Mouse (Mus musculus) heart, adult 2 months (tissue): ENCODE results near the gene Elmo1. TPM values are rescaled to one million over a fixed set of nuclear protein-coding genes. Genes with fewer than 3 reads are reported as not detected.

Experiments
- DNase-seq, 2 experiments: peaks; one replicate each; pipeline ENCODE4 v3.0.0; 2021
- H3K27ac ChIP-seq: fragments of 200-600 bp; 2 replicates; pipeline ENCODE4 v1.8.1; 2022
- H3K27me3 ChIP-seq: fragments of 200-500 bp; 2 replicates; pipeline ENCODE4 v1.6.1; 2012; ENCODE audit warnings: mild to moderate bottlenecking, low read length, inconsistent platforms, mixed read lengths; ENCODE audit not compliant: control insufficient read depth, insufficient read depth
- H3K36me3 ChIP-seq: fragments of 200-500 bp; 2 replicates; pipeline ENCODE4 v1.6.1; 2012; ENCODE audit warnings: low read length, inconsistent platforms; ENCODE audit not compliant: control insufficient read depth, insufficient read depth
- H3K4me1 ChIP-seq: fragments of 200-500 bp; 2 replicates; pipeline ENCODE4 v1.6.1; 2011; ENCODE audit warnings: low read length; ENCODE audit not compliant: control insufficient read depth, insufficient read depth
- H3K4me3 ChIP-seq: fragments of 200-600 bp; 2 replicates; pipeline ENCODE4 v1.8.1; 2022
- H3K79me2 ChIP-seq: fragments of 200-500 bp; replicated peaks from 2 replicates; pipeline ENCODE4 v1.6.1; 2012; ENCODE audit warnings: mild to moderate bottlenecking, inconsistent platforms, low read length, moderate library complexity, mixed read lengths; ENCODE audit not compliant: control insufficient read depth, insufficient read depth
- H3K9ac ChIP-seq: fragments of 200-500 bp; 2 replicates; pipeline ENCODE4 v1.6.1; 2012; ENCODE audit warnings: low read depth, mild to moderate bottlenecking, control low read depth, inconsistent platforms, low read length, mixed read lengths
- CTCF ChIP-seq: fragments of 200-600 bp; IDR thresholded peaks from 2 replicates; pipeline ENCODE4 v1.8.1; 2022; ENCODE audit warnings: antibody characterized with exemption, mild to moderate bottlenecking, moderate library complexity
- EP300 ChIP-seq: fragments of 200-500 bp; IDR thresholded peaks from 2 replicates; pipeline ENCODE4 v1.6.1; 2011; ENCODE audit warnings: low read depth, low read length, control low read depth; ENCODE audit not compliant: insufficient read depth
- POLR2A ChIP-seq: fragments of 200-500 bp; IDR thresholded peaks from 2 replicates; pipeline ENCODE4 v1.6.1; 2011; ENCODE audit warnings: mild to moderate bottlenecking, low read depth, low read length, control low read depth; ENCODE audit not compliant: insufficient read depth
- WGBS: fragments of 180-500 bp; shearing (Covaris S2); methylation state at CpG from one replicate; pipeline ENCODE4 v1.1.7; 2018; 5-methylcytosine and 5-hydroxymethylcytosine counted together
- intact Hi-C: fragments of 180-260 bp; cut with DNase I; formaldehyde crosslinking; loops from one replicate; pipeline ENCODE4 v1.15.1; 2025
- polyA plus RNA-seq: library from polyadenylated mRNA; depleted of rRNA; stranded (reverse); fragments of >200 nt; gene quantifications from 2 replicates; pipeline ENCODE4 v1.2.3, GENCODE M21; 2012
- total RNA-seq, 2 experiments: library from RNA; stranded (reverse); gene quantifications; 2 replicates each; pipeline ENCODE4 v1.2.3; 2021

Gene Elmo1
- total and polyA plus RNA-seq, 3 experiments = 7.0 to 9.1 (median 7.1) TPM

DNA sequence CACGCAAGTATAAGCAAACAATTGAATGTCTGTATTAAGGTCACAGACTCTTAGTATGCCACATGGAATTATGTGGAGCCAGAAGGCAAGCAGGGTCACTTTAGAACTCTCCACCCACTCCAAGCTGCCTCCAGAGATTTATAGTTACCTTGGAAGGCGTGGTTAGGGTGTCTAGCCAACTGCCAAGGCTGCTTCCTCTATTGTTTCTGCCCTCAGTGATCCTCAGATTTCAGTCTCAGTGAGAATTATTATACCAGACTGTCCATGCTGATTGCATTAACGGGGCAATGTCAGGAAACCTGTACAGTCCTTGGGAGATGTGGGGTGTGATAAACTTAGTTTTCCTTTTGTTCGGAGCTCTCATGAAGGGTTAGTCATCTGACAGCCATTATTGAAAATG, 90.9 kb downstream of the Elmo1 start:
- Histone ChIP-seq H3K4me3 (no peak overlapping the region), H3K27me3 (no peaks in the 10 kb centered on the region), H3K27ac (peak overlapping the region; percentile 69), H3K9ac (no peak overlapping the region), H3K79me2 (no peaks in the 10 kb centered on the region; the same call in 1 of the 2 replicates), H3K4me1 (peaks cover 23% of the 10 kb centered on the region), H3K36me3 (peaks cover 4% of the 10 kb centered on the region; the same call in 1 of the 2 replicates)
- 45% methylated on average over 4 of the region's 4 CpGs for WGBS
- intact Hi-C loops = loop anchor here (1.0 to 5.0 kb wide), 5 partner anchors 34 to 144 kb away; no protein-coding TSS in a partner anchor
- DNase-seq = peak in 1 of 2 experiments; percentile 57
- peak; percentile 26; the same call in 1 of the 2 replicates for TF ChIP-seq POLR2A
- no peak for TF ChIP-seq CTCF
- TF ChIP-seq EP300 = peak; percentile 65; the same call in 1 of the 2 replicates

DNA sequence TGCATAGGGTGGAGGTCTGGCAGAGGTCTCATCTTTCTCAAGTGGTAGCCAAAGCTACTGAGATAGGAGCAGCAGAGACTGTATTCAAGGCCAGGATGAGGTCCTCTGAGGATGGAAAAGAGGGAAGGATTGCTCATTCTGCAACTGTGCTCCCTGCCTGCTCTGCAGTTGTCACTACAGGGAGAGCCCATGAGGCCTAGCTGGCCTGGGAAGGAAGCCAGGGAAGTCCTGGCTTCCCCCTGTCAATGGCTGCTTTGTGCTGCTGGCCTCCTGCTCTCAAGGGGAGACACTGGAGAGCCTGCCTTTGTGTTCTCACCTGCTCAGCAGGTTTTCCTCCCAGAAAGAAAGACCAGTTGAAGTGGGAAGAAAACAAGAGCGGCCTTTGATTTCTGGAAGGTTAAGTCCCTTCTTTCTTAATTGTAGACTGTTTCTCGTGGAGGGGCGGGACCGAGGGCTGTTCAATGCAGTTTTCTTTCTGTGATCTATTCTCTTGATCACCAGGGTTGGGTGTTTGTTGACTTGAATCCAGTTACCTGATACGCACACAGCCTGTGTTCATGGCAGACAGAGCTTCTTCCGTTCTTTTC, 91.9 kb downstream of the Elmo1 start:
- no peak for TF ChIP-seq EP300
- TF ChIP-seq POLR2A = no peak
- no peak for TF ChIP-seq CTCF
- Histone ChIP-seq H3K36me3 (peaks cover 5% of the 10 kb centered on the region; the same call in 1 of the 2 replicates), H3K4me3 (no peak overlapping the region), H3K9ac (peak overlapping the region; percentile 23; the same call in 1 of the 2 replicates), H3K27me3 (no peaks in the 10 kb centered on the region), H3K79me2 (no peaks in the 10 kb centered on the region; the same call in 1 of the 2 replicates), H3K4me1 (peaks cover 23% of the 10 kb centered on the region), H3K27ac (peak overlapping the region; percentile 70)
- WGBS = 76% methylated on average over 6 of the region's 6 CpGs
- peak; percentile 52 to 63 for DNase-seq
- intact Hi-C loops = loop anchor here (5.0 kb wide), 4 partner anchors 35 to 145 kb away; no protein-coding TSS in a partner anchor

DNA sequence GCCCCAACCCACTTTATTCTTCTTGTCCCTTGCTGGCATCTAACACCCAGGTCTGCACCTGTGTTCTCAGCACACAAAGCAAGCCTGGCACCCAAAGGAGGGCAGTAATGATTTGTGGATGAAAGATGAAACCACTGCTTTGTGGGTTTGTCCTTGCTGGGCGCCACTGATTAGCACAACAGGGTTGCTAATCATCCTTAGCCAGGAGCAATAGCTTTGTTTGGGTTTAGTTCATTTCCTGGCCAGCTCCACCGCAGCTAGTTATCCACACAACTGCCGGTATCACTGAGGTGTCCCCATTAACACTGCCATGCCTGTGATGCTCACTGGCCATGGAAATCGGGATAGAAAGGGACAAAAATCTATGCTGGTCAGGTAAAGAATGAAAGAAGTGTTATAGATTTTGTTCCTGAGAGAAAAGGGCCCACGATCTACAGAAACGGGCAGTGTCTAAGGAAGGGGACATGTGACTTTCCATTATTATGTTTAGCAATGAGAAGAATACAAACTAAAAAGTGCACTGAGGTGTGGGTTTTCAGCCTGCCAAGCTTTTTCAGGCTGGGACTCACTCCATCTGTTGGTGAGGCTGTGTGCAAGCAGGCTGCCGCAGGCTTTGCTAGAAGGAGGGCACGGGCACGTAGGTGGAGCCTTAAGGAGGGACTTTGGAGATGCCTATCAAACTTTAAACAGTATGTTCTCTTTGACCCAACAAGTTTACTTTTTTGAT, 93.3 kb downstream of the Elmo1 start:
- no peak for DNase-seq
- 28% methylated on average over 9 of the region's 9 CpGs for WGBS
- H3K27ac ChIP-seq = peak overlapping the region; percentile 61
- H3K4me3 ChIP-seq = no peak overlapping the region
- peaks cover 31% of the 10 kb centered on the region for H3K4me1 ChIP-seq
- H3K36me3 ChIP-seq = peaks cover 7% of the 10 kb centered on the region; the same call in 1 of the 2 replicates
- TF ChIP-seq CTCF (peak; percentile 51), POLR2A (no peak), EP300 (no peak)
- no peak overlapping the region for H3K9ac ChIP-seq
- no peaks in the 10 kb centered on the region for H3K27me3 ChIP-seq
- intact Hi-C loops = loop anchor here (2.0 to 5.0 kb wide), 5 partner anchors 36 to 146 kb away; partner anchors contain the start of gene Elmo1
- H3K79me2 ChIP-seq = no peaks in the 10 kb centered on the region

DNA sequence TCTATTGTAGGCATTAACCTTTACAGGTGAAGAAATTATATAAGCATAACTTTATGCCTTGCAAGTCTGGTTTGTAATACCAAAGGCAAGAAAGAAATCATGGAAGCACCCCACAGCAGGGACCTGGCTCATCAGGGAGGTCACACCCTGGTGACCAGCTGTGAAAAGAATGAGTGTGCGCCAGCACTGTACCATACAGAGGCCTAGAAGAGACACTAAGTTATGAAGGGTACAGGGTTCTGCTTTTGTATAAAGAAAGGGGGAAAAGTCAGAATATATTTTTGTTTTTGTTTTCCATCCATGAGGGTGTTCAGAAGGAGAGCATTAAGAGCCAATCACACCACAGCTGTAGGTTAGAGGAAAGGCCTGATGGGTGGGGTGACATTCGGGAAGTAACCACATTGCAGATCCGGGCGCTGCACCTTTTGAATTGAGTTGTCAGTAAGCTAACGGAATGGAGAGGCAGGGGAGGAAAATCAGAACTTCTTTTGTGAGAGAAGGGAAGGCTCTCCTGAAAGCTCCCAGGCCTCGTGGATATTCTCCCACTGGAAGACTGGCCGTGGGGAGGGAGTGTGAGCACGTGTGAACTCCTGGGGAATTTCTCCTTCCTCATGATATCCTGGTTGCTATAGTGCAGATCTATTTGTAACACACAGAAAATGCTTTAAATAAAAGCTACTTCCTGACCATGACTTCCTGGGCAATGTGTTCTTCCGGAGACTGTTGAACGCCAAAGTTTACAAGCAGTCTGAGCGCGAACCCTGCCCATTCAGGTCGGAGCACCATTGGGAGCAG, 94.0 kb downstream of the Elmo1 start:
- Histone ChIP-seq H3K4me3 (no peak overlapping the region), H3K9ac (no peak overlapping the region), H3K4me1 (peaks cover 34% of the 10 kb centered on the region), H3K79me2 (no peaks in the 10 kb centered on the region), H3K36me3 (peaks cover 7% of the 10 kb centered on the region; the same call in 1 of the 2 replicates), H3K27ac (peak overlapping the region; percentile 61), H3K27me3 (no peaks in the 10 kb centered on the region)
- intact Hi-C loops = loop anchor here (2.0 to 5.0 kb wide), 6 partner anchors 37 to 147 kb away; partner anchors contain the start of gene Elmo1
- WGBS = 38% methylated on average over 13 of the region's 13 CpGs
- no peak for TF ChIP-seq EP300
- TF ChIP-seq CTCF = no peak; the same call in 1 of the 2 replicates
- TF ChIP-seq POLR2A = no peak
- peak; percentile 39 to 49 for DNase-seq

DNA sequence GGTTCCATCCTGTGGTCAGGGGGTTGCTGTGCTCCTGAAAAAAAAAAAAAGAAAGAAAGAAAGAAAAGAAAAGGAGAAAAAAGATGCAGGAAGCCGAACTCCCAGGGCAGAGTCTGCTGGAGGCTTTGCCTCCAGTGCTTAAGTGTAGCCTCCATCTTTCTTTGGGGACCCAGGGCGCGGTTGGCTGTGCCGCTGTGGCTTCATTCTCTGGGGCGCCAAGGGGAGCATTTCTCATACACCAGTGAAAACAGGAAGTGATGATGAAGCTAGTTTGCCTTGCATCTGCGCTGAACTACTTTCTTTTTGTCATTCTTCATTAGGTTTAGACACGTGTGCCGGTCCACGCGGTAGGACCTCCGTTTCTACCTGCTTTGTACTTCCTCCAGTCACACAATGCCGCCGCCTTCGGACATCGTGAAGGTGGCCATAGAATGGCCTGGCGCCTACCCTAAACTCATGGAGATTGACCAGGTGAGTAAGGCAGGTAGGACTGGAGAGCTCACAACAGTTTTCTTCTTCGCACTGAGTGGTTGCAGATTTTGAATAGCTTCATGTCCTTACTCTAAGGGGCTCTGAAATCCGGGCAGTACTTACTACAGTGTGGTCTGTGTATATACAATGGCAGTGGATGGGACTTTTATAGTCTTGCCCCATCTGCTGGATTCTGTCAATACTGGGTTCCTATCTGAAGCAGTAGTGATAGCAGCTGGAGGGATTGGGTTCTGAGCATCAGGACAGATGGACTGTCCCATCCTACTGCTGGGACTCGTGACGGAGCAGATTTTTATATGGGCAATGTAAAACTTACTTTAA, 94.8 kb downstream of the Elmo1 start:
- Histone ChIP-seq H3K9ac (no peak overlapping the region), H3K36me3 (peaks cover 7% of the 10 kb centered on the region; the same call in 1 of the 2 replicates), H3K4me3 (0 out of 2 replicates have a peak overlapping the region, but pooled peaks have one; percentile 17), H3K27me3 (no peaks in the 10 kb centered on the region), H3K4me1 (peaks cover 33% of the 10 kb centered on the region), H3K79me2 (no peaks in the 10 kb centered on the region), H3K27ac (peak overlapping the region; percentile 61)
- DNase-seq = peak; percentile 36 to 63
- intact Hi-C loops = loop anchor here (2.0 to 5.0 kb wide), 2 partner anchors 87 to 94 kb away; partner anchors contain the start of gene Elmo1
- 65% methylated on average over 20 of the region's 20 CpGs for WGBS
- TF ChIP-seq POLR2A (no peak), CTCF (peak; percentile 36)
